Mouse (Mus musculus): ENCODE results near the gene Mad2l1bp.

GRCm38 (mm10) chr17:46117623-46118422 lies 35.5 kb downstream of the Mad2l1bp start:
- TF ChIP-seq CTCF (IDR thresholded peaks at IDR 0.05; ENCODE audit: low read depth, low read length) = no peak
- TF ChIP-seq TAL1 (conservative IDR thresholded peaks at IDR 0.05; ENCODE audit: low read depth, low read length) = no peak
- TF ChIP-seq POLR2AphosphoS5 (IDR thresholded peaks at IDR 0.05; ENCODE audit: insufficient replicate concordance, low read depth, low read length) = no peak
- no peak for TF ChIP-seq GATA1 (IDR thresholded peaks at IDR 0.05; ENCODE audit: borderline replicate concordance, low read length)
